Mouse (Mus musculus) CD4-positive helper T cell, adult 2 months (primary cell): ENCODE measurements around the gene Trim68.
"Not testable (repeated sequence)": the region's sequence is repeated elsewhere in the genome, so short reads cannot be mapped to it uniquely, and the experiment has no call there.

Experiments
- DNase-seq: peaks from one replicate; pipeline ENCODE4 v3.0.0-alpha.2; 2012; ENCODE audit warnings: low read depth, missing footprints, low spot score

Gene Trim68

GRCm38 (mm10) chr7:102686944-102687501, at the start of gene Trim68:
Gene Trim68, minus strand, starts transcription at chr7:102687327.
- peak; percentile 94 for DNase-seq

GRCm38 (mm10) chr7:102733793-102734192, 46.7 kb upstream of the Trim68 start:
- DNase-seq, result no peak

- DNase-seq, result no peak
Observed at GRCm38 (mm10) chr7:102727391-102727790, 40.3 kb upstream of the Trim68 start, which contains the start of gene Olfr559. Gene Olfr559, minus strand, starts transcription at chr7:102727491.

- DNase-seq, result no peak
Observed at GRCm38 (mm10) chr7:102718970-102719369, 31.8 kb upstream of the Trim68 start, which contains the start of gene Olfr33. Gene Olfr33, minus strand, starts transcription at chr7:102719070.

- no peak for DNase-seq
Observed at GRCm38 (mm10) chr7:102701915-102702314, 14.8 kb upstream of the Trim68 start, which contains the start of gene Olfr558. Gene Olfr558, plus strand, starts transcription at chr7:102702215.

GRCm38 (mm10) chr7:102698461-102698860, 11.3 kb upstream of the Trim68 start:
- no peak for DNase-seq

- DNase-seq, result peak; percentile 55
Observed at GRCm38 (mm10) chr7:102695358-102696125, 8.4 kb upstream of the Trim68 start, which contains the start of gene Olfr557. Gene Olfr557, plus strand, starts transcription at chr7:102695910.

- DNase-seq, result no peak
Observed at GRCm38 (mm10) chr7:102681916-102682315, 5.2 kb downstream of the Trim68 start.

- DNase-seq, result no peak
Observed at GRCm38 (mm10) chr7:102676225-102676624, 10.9 kb downstream of the Trim68 start.

- no peak for DNase-seq
Observed at GRCm38 (mm10) chr7:102665378-102665777, 21.7 kb downstream of the Trim68 start.

- DNase-seq, result no peak
Observed at GRCm38 (mm10) chr7:102664599-102664998, 22.5 kb downstream of the Trim68 start, which contains the start of gene Olfr556. Gene Olfr556, plus strand, starts transcription at chr7:102664899.

GRCm38 (mm10) chr7:102658523-102658922, 28.6 kb downstream of the Trim68 start, which contains the start of gene Olfr555:
Gene Olfr555, plus strand, starts transcription at chr7:102658823.
- DNase-seq, result no peak

- DNase-seq, result not testable (repeated sequence)
Observed at GRCm38 (mm10) chr7:102644945-102645344, 42.2 kb downstream of the Trim68 start.

- no peak for DNase-seq
Observed at GRCm38 (mm10) chr7:102638132-102638531, 49.0 kb downstream of the Trim68 start, which contains the start of gene Olfr554. Gene Olfr554, plus strand, starts transcription at chr7:102638432.

- peak; percentile 61 for DNase-seq
Observed at GRCm38 (mm10) chr7:102636665-102637064, 50.5 kb downstream of the Trim68 start.
